Mouse (Mus musculus): ENCODE data around the gene A3galt2.

- TF ChIP-seq POLR2A (IDR thresholded peaks at IDR 0.05; ENCODE audit: low read depth, low read length): no peak
- TF ChIP-seq CTCF (conservative IDR thresholded peaks at IDR 0.05; ENCODE audit: insufficient read depth, insufficient read length, low read depth, low read length): no peak
These were observed 4.0 kb downstream of the A3galt2 start for GRCm38 (mm10) chr4:128759214-128759613.

All from kidney, adult 2 months (tissue).